Mouse (Mus musculus) cortical plate, adult 2 months (tissue): Measurements from ENCODE around the gene Appbp2. TPM values are rescaled to one million over a fixed set of nuclear protein-coding genes. Genes with fewer than 3 reads are reported as not detected.
A peak's percentile ranks its signal among the peaks of the same experiment; 100 is the strongest.
"Not testable (repeated sequence)": the region's sequence is repeated elsewhere in the genome, so short reads cannot be mapped to it uniquely, and the experiment has no call there.

ENCODE experiments used
- H3K27ac ChIP-seq: fragments of 200-500 bp; 2 replicates; pipeline ENCODE4 v1.5.1; 2012; ENCODE audit warnings: low read length, control low read depth, inconsistent platforms; ENCODE audit not compliant: insufficient read depth
- H3K4me1 ChIP-seq: fragments of 200-500 bp; 2 replicates; pipeline ENCODE4 v1.6.1; 2011; ENCODE audit warnings: low read length; ENCODE audit not compliant: control insufficient read depth, insufficient read depth
- H3K4me3 ChIP-seq: fragments of 200-500 bp; 2 replicates; pipeline ENCODE4 v1.5.1; 2011; ENCODE audit warnings: mild to moderate bottlenecking, low read length, control low read depth; ENCODE audit not compliant: insufficient read depth
- CTCF ChIP-seq: fragments of 200-500 bp; IDR thresholded peaks from 2 replicates; pipeline ENCODE4 v1.5.1; 2011; ENCODE audit warnings: mild to moderate bottlenecking, control low read depth, low read length; ENCODE audit not compliant: insufficient read depth; ENCODE audit errors: extremely low read depth
- POLR2A ChIP-seq: fragments of 200-500 bp; IDR thresholded peaks from 2 replicates; pipeline ENCODE4 v1.6.1; 2011; ENCODE audit warnings: mild to moderate bottlenecking, low read length, control low read depth; ENCODE audit not compliant: insufficient read depth; ENCODE audit errors: extremely low read depth
- polyA plus RNA-seq: library from polyadenylated mRNA; depleted of rRNA; stranded (reverse); fragments of >200 nt; gene quantifications from 2 replicates; pipeline ENCODE4 v1.2.3, GENCODE M21; 2012

Appbp2 gene
- polyA plus RNA-seq, 1 experiment, result 35.8 TPM

- H3K4me1 ChIP-seq, result no peaks in the 10 kb centered on the region
Measured at GRCm38 (mm10) chr11:85175941-85176340, 59.0 kb downstream of the Appbp2 start.

GRCm38 (mm10) chr11:85170833-85171232 is 64.1 kb downstream of the Appbp2 start:
- Histone ChIP-seq H3K27ac (no peak overlapping the region), H3K4me1 (no peaks in the 10 kb centered on the region), H3K4me3 (no peak overlapping the region)
- no peak for TF ChIP-seq CTCF
- TF ChIP-seq POLR2A, result no peak

More at GRCm38 (mm10) chr11:85175941-85176340, 59.0 kb downstream of the Appbp2 start:
- H3K27ac ChIP-seq, result no peak overlapping the region
- no peak for TF ChIP-seq POLR2A
- TF ChIP-seq CTCF, result no peak
- no peak overlapping the region for H3K4me3 ChIP-seq

- H3K27ac ChIP-seq, result no peak within 1 kb of the TSS
- no peak for TF ChIP-seq POLR2A
- peak; percentile 80 for TF ChIP-seq CTCF
- no peaks in the 10 kb centered on the region for H3K4me1 ChIP-seq
- H3K4me3 ChIP-seq, result no peak within 1 kb of the TSS
Measured at GRCm38 (mm10) chr11:85170058-85170740, 64.7 kb downstream of the Appbp2 start, which contains the start of gene 1700125H20Rik. 1700125H20Rik (plus strand) TSS chr11:85170404.

- no peak for TF ChIP-seq CTCF
- no peak for TF ChIP-seq POLR2A
- Histone ChIP-seq H3K4me3 (no peak overlapping the region), H3K4me1 (no peaks in the 10 kb centered on the region), H3K27ac (no peak overlapping the region)
Measured at GRCm38 (mm10) chr11:85167503-85167902, 67.4 kb downstream of the Appbp2 start.

- Histone ChIP-seq H3K4me3 (no peak overlapping the region), H3K4me1 (no peaks in the 10 kb centered on the region), H3K27ac (no peak overlapping the region)
- TF ChIP-seq POLR2A (no peak), CTCF (no peak)
Measured at GRCm38 (mm10) chr11:85164371-85164770, 70.6 kb downstream of the Appbp2 start.

GRCm38 (mm10) chr11:85163014-85163413 is 71.9 kb downstream of the Appbp2 start:
- not testable (repeated sequence) for H3K27ac ChIP-seq, H3K4me3 ChIP-seq, H3K4me1 ChIP-seq

- no peaks in the 10 kb centered on the region for H3K4me1 ChIP-seq
- H3K4me3 ChIP-seq, result no peak overlapping the region
- no peak overlapping the region for H3K27ac ChIP-seq
- TF ChIP-seq POLR2A (no peak), CTCF (no peak)
Measured at GRCm38 (mm10) chr11:85157301-85157700, 77.6 kb downstream of the Appbp2 start.

GRCm38 (mm10) chr11:85152256-85152930 is 82.5 kb downstream of the Appbp2 start:
- H3K27ac ChIP-seq, result no peak overlapping the region

GRCm38 (mm10) chr11:85139581-85140540 is 95.1 kb downstream of the Appbp2 start, which contains the start of gene Usp32:
Usp32 (minus strand) TSS chr11:85140161.
- no peaks in the 10 kb centered on the region for H3K4me1 ChIP-seq
- peak within 1 kb of the TSS; percentile 100 for H3K4me3 ChIP-seq
- no peak for TF ChIP-seq CTCF
- TF ChIP-seq POLR2A, result peak; percentile 54; the same call in 1 of the 2 replicates
- peak within 1 kb of the TSS; percentile 88 for H3K27ac ChIP-seq

More at GRCm38 (mm10) chr11:85152256-85152930, 82.5 kb downstream of the Appbp2 start:
- no peaks in the 10 kb centered on the region for H3K4me1 ChIP-seq
- no peak overlapping the region for H3K4me3 ChIP-seq
- no peak for TF ChIP-seq POLR2A
- no peak for TF ChIP-seq CTCF
